Mouse (Mus musculus) gastrocnemius, postnatal 36 days (tissue): ENCODE data around the gene Nckap5. TPM values are rescaled to one million over a fixed set of nuclear protein-coding genes. Genes with fewer than 3 reads are reported as not detected.
A peak's percentile ranks its signal among the peaks of the same experiment; 100 is the strongest.

ENCODE experiments used
- DNase-seq, 2 experiments: peaks; one replicate each; pipeline ENCODE4 v3.0.0; 2022
- intact Hi-C: fragments of 180-260 bp; cut with DNase I; formaldehyde crosslinking; loops from one replicate; pipeline ENCODE4 v1.15.1; 2025
- total RNA-seq, 2 experiments: library from RNA; stranded (reverse); gene quantifications; 2 replicates each; pipeline ENCODE4 v1.2.3; 2021

Gene Nckap5
- total RNA-seq, 2 experiments from 2014 or later = 0.62 to 1.2 TPM

- intact Hi-C loops = no loop called here
- DNase-seq = no peak
Observed at GRCm38 (mm10) chr1:126492206-126493071, 338.2 kb downstream of the Nckap5 start.

GRCm38 (mm10) chr1:126491412-126491811, 339.2 kb downstream of the Nckap5 start:
- intact Hi-C loops = no loop called here

GRCm38 (mm10) chr1:126490256-126490655, 340.3 kb downstream of the Nckap5 start:
- intact Hi-C loops = no loop called here
- DNase-seq = no peak

More at GRCm38 (mm10) chr1:126491412-126491811, 339.2 kb downstream of the Nckap5 start:
- no peak for DNase-seq

GRCm38 (mm10) chr1:126484664-126485087, 345.9 kb downstream of the Nckap5 start:
- DNase-seq = peak; percentile 38 to 67
- intact Hi-C loops = no loop called here

- intact Hi-C loops = no loop called here
- no peak for DNase-seq
Observed at GRCm38 (mm10) chr1:126483665-126484064, 346.9 kb downstream of the Nckap5 start.

GRCm38 (mm10) chr1:126481459-126482228, 349.0 kb downstream of the Nckap5 start:
- intact Hi-C loops = no loop called here
- no peak for DNase-seq

GRCm38 (mm10) chr1:126473044-126473443, 357.6 kb downstream of the Nckap5 start:
- DNase-seq = no peak
- intact Hi-C loops = no loop called here

- DNase-seq = no peak
- intact Hi-C loops = no loop called here
Observed at GRCm38 (mm10) chr1:126471419-126471818, 359.2 kb downstream of the Nckap5 start.

GRCm38 (mm10) chr1:126470883-126471282, 359.7 kb downstream of the Nckap5 start:
- intact Hi-C loops = no loop called here
- DNase-seq = no peak

- DNase-seq = no peak
- intact Hi-C loops = no loop called here
Observed at GRCm38 (mm10) chr1:126469818-126470544, 360.6 kb downstream of the Nckap5 start.

GRCm38 (mm10) chr1:126461527-126462354, 368.9 kb downstream of the Nckap5 start:
- no peak for DNase-seq
- intact Hi-C loops = no loop called here

GRCm38 (mm10) chr1:126457739-126458138, 372.9 kb downstream of the Nckap5 start:
- no peak for DNase-seq
- intact Hi-C loops = no loop called here

GRCm38 (mm10) chr1:126454504-126455173, 376.0 kb downstream of the Nckap5 start:
- intact Hi-C loops = no loop called here
- DNase-seq = no peak

- intact Hi-C loops = no loop called here
- no peak for DNase-seq
Observed at GRCm38 (mm10) chr1:126451472-126451871, 379.1 kb downstream of the Nckap5 start.

- no peak for DNase-seq
- intact Hi-C loops = no loop called here
Observed at GRCm38 (mm10) chr1:126449424-126449823, 381.2 kb downstream of the Nckap5 start.

GRCm38 (mm10) chr1:126443890-126444289, 386.7 kb downstream of the Nckap5 start:
- no peak for DNase-seq
- intact Hi-C loops = no loop called here

GRCm38 (mm10) chr1:126442723-126443122, 387.9 kb downstream of the Nckap5 start:
- intact Hi-C loops = no loop called here
- DNase-seq = no peak

GRCm38 (mm10) chr1:126438000-126438572, 392.5 kb downstream of the Nckap5 start:
- intact Hi-C loops = loop anchor here (10.0 kb wide), 2 partner anchors 487 to 833 kb away; no protein-coding TSS in a partner anchor
- no peak for DNase-seq
